Mouse (Mus musculus) heart, embryonic 10.5 days (tissue): ENCODE measurements around the gene Pdcd11. TPM values are rescaled to one million over a fixed set of nuclear protein-coding genes. Genes with fewer than 3 reads are reported as not detected.
A peak's percentile ranks its signal among the peaks of the same experiment; 100 is the strongest.

Source experiments
- DNase-seq: peaks from one replicate; pipeline ENCODE4 v3.0.0-alpha.2; 2017; ENCODE audit warnings: low spot score
- H3K27ac ChIP-seq: fragments of 300-500 bp; sonication (generic); 2 replicates; pipeline ENCODE4 v1.5.1; 2016; ENCODE audit warnings: mild to moderate bottlenecking
- H3K27me3 ChIP-seq: fragments of 300-500 bp; sonication (generic); 2 replicates; pipeline ENCODE4 v1.6.1; 2016; ENCODE audit warnings: mild to moderate bottlenecking; ENCODE audit not compliant: poor library complexity, insufficient read depth, severe bottlenecking
- H3K36me3 ChIP-seq: fragments of 300-500 bp; sonication (generic); 2 replicates; pipeline ENCODE4 v1.6.1; 2016; ENCODE audit warnings: mild to moderate bottlenecking, moderate library complexity
- H3K4me1 ChIP-seq: fragments of 300-500 bp; sonication (generic); 2 replicates; pipeline ENCODE4 v1.6.1; 2016; ENCODE audit warnings: mild to moderate bottlenecking
- H3K4me3 ChIP-seq: fragments of 300-500 bp; sonication (generic); 2 replicates; pipeline ENCODE4 v1.5.1; 2016; ENCODE audit warnings: mild to moderate bottlenecking, moderate library complexity
- H3K9me3 ChIP-seq: fragments of 300-500 bp; sonication (generic); 2 replicates; pipeline ENCODE4 v1.6.1; 2016; ENCODE audit warnings: mild to moderate bottlenecking, moderate library complexity
- WGBS: fragments of 180-500 bp; shearing (Covaris S2); methylation state at CpG from one replicate; pipeline ENCODE4 v1.1.7; 2016; 5-methylcytosine and 5-hydroxymethylcytosine counted together
- polyA plus RNA-seq: library from polyadenylated mRNA; unstranded; fragments of >200 nt; fragmentation: Nextera tagmentation; extraction: Ambion mirVana; gene quantifications from 2 replicates; pipeline ENCODE4 v1.2.1, GENCODE M21; 2016

Gene Pdcd11
- polyA plus RNA-seq, 1 experiment from 2014 or later = 10.2 TPM

DNA sequence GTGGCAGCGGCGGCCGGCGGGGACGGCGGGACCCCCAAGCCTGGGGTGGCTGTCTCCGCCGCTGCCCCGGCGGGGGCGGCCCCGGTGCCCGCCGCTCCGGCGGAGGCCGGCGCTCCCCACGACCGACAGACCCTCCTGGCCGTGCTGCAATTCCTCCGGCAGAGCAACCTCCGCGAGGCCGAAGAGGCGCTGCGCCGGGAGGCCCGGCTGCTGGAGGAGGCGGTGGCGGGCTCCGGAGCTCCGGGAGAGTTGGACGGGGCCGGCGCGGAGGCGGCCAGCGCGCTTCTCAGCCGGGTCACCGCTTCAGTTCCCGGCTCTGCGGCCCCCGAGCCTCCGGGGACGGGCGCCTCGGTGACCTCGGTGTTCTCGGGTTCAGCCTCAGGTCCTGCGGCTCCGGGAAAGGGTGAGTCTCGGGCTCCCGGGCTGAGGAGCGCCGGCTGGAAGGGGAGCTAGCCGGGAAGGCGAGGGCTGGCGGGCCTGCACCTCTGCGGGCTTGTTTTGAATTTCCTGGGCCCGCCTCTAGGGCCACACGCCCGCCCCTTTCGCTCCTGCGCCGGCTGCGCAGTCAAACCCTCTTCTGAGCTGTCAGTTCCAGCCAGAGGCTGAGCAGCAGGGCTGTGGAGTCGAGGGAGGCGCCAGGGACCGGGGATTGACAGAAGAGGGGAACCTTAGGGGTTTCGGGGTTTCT, 22.5 kb upstream of the Pdcd11 start:
- H3K4me3 ChIP-seq = peak overlapping the region; percentile 100
- WGBS = under 1% methylated on average over 72 of the region's 72 CpGs
- H3K9me3 ChIP-seq = no peaks in the 10 kb centered on the region
- H3K4me1 ChIP-seq = peaks cover 11% of the 10 kb centered on the region; the same call in 1 of the 2 replicates
- DNase-seq = peak; percentile 96
- peaks cover 23% of the 10 kb centered on the region for H3K36me3 ChIP-seq
- H3K27me3 ChIP-seq = no peaks in the 10 kb centered on the region; the same call in 1 of the 2 replicates
- peak overlapping the region; percentile 96 for H3K27ac ChIP-seq

DNA sequence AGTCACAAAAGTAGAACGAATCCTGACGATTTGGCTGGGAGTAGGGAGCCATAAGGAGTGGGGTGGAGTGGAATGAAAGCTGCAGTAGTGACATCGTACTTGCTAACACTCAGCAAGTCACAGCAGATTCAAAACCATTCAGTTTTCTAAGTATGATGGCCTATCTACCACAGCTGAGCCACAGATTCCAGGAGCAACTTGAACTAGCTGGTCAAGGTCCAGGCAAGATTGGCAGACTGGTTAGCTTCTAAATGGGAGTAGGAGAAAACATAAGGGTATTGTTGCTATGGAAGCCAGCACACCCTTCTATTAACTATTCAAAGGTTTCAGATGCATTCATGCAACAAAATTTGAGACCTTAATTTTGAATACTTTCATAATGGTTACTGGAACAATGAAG, 2.3 kb upstream of the Pdcd11 start:
- DNase-seq = no peak
- Histone ChIP-seq H3K36me3 (peaks cover 54% of the 10 kb centered on the region), H3K4me3 (no peak overlapping the region), H3K9me3 (no peaks in the 10 kb centered on the region), H3K27ac (no peak overlapping the region), H3K4me1 (peaks cover 21% of the 10 kb centered on the region; the same call in 1 of the 2 replicates), H3K27me3 (no peaks in the 10 kb centered on the region)
- 89% methylated on average over 3 of the region's 3 CpGs for WGBS

DNA sequence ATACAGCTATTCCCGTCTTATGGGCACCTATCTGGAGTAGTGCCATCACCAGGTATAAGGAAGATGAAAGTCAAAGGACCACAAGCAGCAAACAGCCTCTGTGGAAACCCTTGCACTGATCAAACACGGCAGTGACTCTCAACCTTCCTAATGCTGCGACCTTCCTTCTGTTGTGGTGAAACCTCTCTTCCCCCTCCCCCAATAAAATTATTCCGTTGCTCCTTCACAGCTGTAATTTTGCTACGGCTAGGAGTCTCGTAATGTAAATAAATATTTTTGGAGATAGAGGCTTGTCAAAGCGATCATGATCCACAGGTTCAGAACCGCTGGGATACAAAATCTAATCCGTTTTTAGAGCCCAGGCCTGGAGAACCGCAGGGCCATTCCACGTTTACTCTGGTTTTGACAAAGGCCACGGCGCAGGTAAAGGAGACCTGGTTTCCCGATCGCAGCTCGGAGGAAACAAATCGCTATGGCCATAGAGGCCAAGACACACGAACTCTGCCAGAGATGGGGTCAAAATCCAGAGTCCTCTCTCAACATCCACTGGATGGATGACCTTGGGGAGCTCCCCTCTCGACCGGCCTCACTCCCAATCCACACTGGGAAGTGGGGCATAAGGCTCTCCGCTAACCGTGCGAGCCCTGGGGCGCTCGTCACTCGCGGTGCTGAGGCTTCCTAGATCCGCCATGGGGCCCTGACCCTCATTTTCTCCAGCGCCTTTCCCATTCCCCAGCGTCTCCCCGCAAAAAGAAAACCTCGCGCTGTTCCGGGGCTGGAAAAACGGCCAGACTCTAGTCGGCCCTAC, 646 bp upstream of the Pdcd11 start:
- H3K36me3 ChIP-seq = peaks cover 52% of the 10 kb centered on the region
- H3K27me3 ChIP-seq = no peaks in the 10 kb centered on the region
- peak overlapping the region; percentile 97 for H3K27ac ChIP-seq
- no peak for DNase-seq
- peaks cover 21% of the 10 kb centered on the region; the same call in 1 of the 2 replicates for H3K4me1 ChIP-seq
- whole genome bisulfite sequencing = 1% methylated on average over 36 of the region's 36 CpGs
- no peaks in the 10 kb centered on the region for H3K9me3 ChIP-seq
- peak overlapping the region; percentile 96 for H3K4me3 ChIP-seq

DNA sequence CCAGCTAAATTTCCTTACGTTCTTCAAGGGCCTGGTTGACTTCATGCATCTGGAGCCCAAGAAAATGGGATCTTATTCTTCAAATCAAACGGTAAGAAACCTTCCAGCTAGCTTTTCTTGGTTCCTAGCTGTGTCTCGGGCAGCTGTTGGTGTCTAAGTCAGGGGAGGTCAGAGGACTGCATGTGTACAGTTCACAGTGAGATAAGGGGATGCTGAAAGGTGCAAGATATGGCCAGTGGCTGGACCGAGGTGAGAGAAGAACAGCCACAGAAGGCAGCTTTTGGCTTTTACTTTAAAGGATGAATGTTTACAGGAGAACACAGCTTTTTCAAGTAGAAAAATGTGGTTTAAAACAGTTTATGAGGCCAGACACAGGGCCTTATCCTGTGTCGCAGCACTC, 10.5 kb downstream of the Pdcd11 start:
- H3K27me3 ChIP-seq = no peaks in the 10 kb centered on the region
- no peak overlapping the region for H3K27ac ChIP-seq
- peaks cover 100% of the 10 kb centered on the region for H3K36me3 ChIP-seq
- no peaks in the 10 kb centered on the region for H3K4me1 ChIP-seq
- no peak for DNase-seq
- 75% methylated on average over 5 of the region's 5 CpGs for WGBS
- no peaks in the 10 kb centered on the region for H3K9me3 ChIP-seq
- H3K4me3 ChIP-seq = no peak overlapping the region

DNA sequence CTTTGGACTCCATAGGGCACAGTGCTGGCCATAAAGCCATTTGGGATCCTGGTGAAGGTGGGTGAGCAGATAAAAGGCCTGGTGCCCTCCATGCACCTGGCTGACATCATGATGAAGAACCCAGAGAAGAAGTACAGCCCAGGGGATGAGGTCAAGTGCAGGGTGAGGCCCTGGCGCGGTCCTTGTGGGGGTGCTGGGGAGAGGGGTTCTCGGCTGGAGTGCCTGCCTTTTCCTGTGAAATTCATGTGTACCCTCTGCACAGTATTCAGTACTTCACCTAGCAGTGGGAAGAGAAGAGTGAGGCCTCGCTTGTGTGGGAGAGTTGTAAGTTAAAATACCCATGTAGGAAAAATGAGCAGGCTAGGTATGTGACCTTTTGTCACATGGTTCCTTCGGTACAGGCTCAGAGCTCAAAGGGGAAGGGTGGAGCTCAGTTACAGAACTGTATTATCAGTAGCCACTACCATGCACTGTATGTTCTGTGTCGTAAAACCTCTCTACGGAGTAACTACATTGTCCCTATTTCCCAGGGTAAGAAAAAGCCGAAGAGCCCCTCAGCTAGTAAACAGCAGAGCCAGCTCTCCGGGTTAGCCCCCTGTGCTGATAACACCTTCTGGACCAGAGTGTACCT, 14.2 kb downstream of the Pdcd11 start:
- no peaks in the 10 kb centered on the region for H3K9me3 ChIP-seq
- peaks cover 100% of the 10 kb centered on the region for H3K36me3 ChIP-seq
- 88% methylated on average over 9 of the region's 9 CpGs for WGBS
- H3K27ac ChIP-seq = no peak overlapping the region
- H3K4me3 ChIP-seq = no peak overlapping the region
- no peaks in the 10 kb centered on the region for H3K27me3 ChIP-seq
- H3K4me1 ChIP-seq = no peaks in the 10 kb centered on the region
- no peak for DNase-seq

DNA sequence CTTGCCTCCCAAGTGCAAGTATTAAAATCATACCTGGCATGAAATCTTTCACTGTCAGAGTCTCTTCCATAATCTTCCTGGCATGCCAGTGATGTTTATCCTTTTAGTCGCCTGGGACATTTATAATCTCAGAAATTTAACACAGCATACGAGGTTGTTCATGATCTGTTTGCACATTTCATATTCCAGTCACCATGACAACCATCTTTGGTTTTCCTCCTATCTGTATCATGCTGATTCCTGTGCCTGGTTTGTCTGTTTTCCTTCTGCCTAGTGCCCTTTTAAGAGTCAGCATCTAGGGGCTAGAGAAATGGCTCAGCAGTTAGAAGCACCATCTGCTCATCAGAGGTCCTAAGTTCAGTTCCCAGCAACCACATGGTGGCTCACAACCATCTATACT, 28.1 kb downstream of the Pdcd11 start:
- DNase-seq = no peak
- peaks cover 82% of the 10 kb centered on the region for H3K36me3 ChIP-seq
- no peak overlapping the region for H3K27ac ChIP-seq
- H3K27me3 ChIP-seq = no peaks in the 10 kb centered on the region
- no peak overlapping the region for H3K4me3 ChIP-seq
- no peaks in the 10 kb centered on the region for H3K9me3 ChIP-seq
- no peaks in the 10 kb centered on the region for H3K4me1 ChIP-seq
- 84% methylated on average over 2 of the region's 2 CpGs for WGBS

DNA sequence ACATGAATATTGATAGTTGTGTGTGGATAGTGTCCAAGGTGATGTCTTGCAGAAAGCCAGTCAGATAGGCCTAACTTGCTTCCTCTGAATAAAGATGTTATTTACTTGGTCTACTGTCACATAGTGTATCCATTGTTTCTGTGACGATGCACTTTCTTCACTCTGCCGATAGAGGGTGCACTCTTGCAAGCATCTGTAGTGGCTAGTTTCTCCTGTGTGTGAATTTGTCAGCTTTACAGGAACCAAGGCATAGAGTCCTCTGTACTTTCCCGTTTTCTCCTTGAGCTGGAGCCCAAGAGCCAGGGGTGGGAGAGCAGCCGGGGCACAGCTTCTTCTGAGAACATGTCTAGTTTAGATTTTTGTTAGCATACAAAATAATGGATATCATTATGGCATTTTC, 30.5 kb downstream of the Pdcd11 start:
- 44% methylated on average over 4 of the region's 4 CpGs for WGBS

DNA sequence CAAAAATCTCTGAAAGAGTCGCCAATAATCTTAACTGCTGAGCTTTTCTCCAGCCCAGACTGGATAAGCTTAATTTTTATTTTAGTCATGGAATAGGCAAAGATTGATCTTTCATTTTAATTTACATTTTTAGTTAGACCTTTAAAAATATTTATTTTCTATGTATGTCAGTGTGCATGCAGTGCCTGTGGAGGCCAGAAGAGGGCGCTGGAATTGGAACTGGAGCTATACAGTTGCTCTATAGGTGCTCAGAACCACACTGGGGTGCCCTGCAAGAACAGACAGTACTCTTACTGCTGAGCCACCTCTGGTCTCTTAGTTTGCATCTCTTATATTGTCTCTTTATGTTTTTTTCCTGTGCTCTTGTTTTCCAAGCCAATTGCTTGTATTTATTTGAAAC, 32.2 kb downstream of the Pdcd11 start:
- DNase-seq = no peak
- Histone ChIP-seq H3K4me3 (no peak overlapping the region), H3K27ac (no peak overlapping the region), H3K4me1 (peaks cover 6% of the 10 kb centered on the region; the same call in 1 of the 2 replicates), H3K27me3 (no peaks in the 10 kb centered on the region), H3K9me3 (no peaks in the 10 kb centered on the region), H3K36me3 (peaks cover 82% of the 10 kb centered on the region)
- WGBS = 21% methylated on average over 2 of the region's 2 CpGs

More for the DNA sequence above, 30.5 kb downstream of the Pdcd11 start:
- peaks cover 6% of the 10 kb centered on the region; the same call in 1 of the 2 replicates for H3K4me1 ChIP-seq
- DNase-seq = no peak
- H3K4me3 ChIP-seq = no peak overlapping the region
- H3K9me3 ChIP-seq = no peaks in the 10 kb centered on the region
- H3K36me3 ChIP-seq = peaks cover 82% of the 10 kb centered on the region
- no peak overlapping the region for H3K27ac ChIP-seq
- H3K27me3 ChIP-seq = no peaks in the 10 kb centered on the region

DNA sequence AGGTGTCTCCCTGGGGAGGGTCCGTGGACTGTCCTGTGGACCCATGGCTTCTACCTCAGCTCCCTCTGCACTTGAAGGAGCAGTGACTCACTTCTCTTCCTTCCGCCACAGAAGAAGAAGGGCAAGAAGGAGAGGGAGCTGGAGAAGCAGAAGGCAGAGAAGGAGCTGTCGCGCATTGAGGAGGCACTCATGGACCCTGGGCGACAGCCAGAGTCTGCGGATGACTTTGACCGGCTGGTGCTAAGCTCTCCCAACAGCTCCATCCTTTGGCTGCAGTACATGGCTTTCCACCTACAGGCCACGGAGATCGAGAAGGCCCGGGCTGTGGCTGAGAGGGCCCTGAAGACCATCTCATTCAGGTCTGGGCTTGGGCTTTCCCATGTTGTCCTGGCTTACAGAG, 37.6 kb downstream of the Pdcd11 start:
- peaks cover 95% of the 10 kb centered on the region for H3K36me3 ChIP-seq
- WGBS = 92% methylated on average over 10 of the region's 10 CpGs

DNA sequence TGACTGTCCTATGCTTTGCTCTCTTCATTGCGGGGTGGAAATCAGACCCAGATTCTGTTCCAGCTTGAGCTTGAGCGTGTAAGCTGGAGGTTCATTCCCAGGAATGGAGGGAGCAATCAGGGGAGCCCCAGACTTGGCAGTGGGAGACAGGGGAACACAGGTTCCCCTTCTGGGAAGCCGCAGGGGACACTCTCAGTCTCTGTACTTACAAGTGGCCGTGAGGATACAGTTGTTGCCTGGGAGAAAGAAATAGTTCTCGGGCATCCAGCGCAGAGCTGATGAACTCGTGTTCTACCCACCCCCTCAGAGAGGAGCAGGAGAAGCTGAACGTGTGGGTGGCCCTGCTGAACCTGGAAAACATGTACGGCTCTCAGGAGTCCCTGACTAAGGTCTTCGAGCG, 38.3 kb downstream of the Pdcd11 start:
- no peaks in the 10 kb centered on the region for H3K9me3 ChIP-seq
- DNase-seq = no peak
- peaks cover 4% of the 10 kb centered on the region; the same call in 1 of the 2 replicates for H3K4me1 ChIP-seq
- H3K4me3 ChIP-seq = no peak overlapping the region
- H3K36me3 ChIP-seq = peaks cover 99% of the 10 kb centered on the region
- no peak overlapping the region for H3K27ac ChIP-seq
- WGBS = 90% methylated on average over 11 of the region's 11 CpGs
- H3K27me3 ChIP-seq = no peaks in the 10 kb centered on the region

More for the DNA sequence above, 37.6 kb downstream of the Pdcd11 start:
- Histone ChIP-seq H3K27me3 (no peaks in the 10 kb centered on the region), H3K4me1 (peaks cover 6% of the 10 kb centered on the region; the same call in 1 of the 2 replicates), H3K27ac (no peak overlapping the region), H3K9me3 (no peaks in the 10 kb centered on the region), H3K4me3 (no peak overlapping the region)
- no peak for DNase-seq

DNA sequence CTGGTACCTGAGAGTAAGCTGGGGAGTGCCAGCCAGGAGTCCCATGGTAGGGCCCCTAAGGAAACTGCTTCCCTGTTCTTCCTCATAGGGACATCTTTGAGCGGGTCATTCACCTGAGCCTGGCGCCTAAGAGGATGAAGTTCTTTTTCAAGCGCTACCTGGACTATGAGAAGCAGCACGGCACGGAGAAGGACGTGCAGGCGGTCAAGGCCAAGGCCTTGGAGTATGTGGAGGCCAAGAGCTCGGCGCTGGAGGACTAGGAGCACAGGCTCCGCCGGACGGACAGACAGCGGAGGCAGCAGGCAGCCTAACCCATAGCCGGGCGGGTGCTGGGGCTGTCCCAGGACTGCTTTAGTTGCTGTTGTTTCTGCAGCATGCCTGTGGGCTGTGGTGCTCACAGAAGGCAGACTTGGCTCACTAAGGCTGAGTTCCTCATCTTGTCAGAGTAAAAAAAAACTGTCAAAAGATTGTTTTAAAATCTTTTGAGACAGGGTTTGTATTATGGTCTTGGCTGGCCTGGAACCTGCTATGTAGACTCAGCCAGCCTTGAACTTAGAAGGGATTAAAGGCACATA, 40.1 kb downstream of the Pdcd11 start:
- no peak overlapping the region for H3K27ac ChIP-seq
- H3K27me3 ChIP-seq = no peaks in the 10 kb centered on the region
- no peaks in the 10 kb centered on the region for H3K9me3 ChIP-seq
- H3K4me1 ChIP-seq = 0 out of 2 replicates have a peak, but pooled peaks cover 4% of the 10 kb centered on the region
- no peak for DNase-seq
- H3K4me3 ChIP-seq = no peak overlapping the region
- H3K36me3 ChIP-seq = peaks cover 96% of the 10 kb centered on the region
- WGBS = 90% methylated on average over 15 of the region's 15 CpGs

DNA sequence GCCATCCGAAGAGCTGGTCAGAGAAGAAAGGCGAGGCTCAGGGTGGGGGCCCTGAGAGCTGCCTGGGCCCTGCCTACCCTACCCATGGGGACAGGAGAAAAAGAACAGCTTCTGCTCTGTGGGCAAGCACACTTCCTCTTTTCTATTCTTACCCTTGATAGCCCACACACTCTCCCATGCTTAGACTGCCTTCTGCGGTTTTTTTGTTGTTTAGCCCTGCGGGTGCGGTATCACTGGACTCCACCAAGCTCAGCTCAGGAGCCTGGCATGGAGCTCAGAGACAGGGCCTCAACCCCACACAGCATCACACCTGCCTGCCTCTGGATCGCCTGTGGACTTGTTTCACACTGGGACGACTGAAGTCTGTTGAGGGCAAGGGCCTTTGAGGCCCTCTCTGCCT, 42.6 kb downstream of the Pdcd11 start:
- Histone ChIP-seq H3K4me1 (peaks cover 30% of the 10 kb centered on the region), H3K36me3 (peaks cover 73% of the 10 kb centered on the region), H3K27me3 (no peaks in the 10 kb centered on the region), H3K4me3 (no peak overlapping the region), H3K9me3 (no peaks in the 10 kb centered on the region), H3K27ac (no peak overlapping the region)
- 89% methylated on average over 7 of the region's 7 CpGs for WGBS
- DNase-seq = no peak
